ENCODE assay signal across 9 mouse cellular contexts in the genomic region with DNA sequence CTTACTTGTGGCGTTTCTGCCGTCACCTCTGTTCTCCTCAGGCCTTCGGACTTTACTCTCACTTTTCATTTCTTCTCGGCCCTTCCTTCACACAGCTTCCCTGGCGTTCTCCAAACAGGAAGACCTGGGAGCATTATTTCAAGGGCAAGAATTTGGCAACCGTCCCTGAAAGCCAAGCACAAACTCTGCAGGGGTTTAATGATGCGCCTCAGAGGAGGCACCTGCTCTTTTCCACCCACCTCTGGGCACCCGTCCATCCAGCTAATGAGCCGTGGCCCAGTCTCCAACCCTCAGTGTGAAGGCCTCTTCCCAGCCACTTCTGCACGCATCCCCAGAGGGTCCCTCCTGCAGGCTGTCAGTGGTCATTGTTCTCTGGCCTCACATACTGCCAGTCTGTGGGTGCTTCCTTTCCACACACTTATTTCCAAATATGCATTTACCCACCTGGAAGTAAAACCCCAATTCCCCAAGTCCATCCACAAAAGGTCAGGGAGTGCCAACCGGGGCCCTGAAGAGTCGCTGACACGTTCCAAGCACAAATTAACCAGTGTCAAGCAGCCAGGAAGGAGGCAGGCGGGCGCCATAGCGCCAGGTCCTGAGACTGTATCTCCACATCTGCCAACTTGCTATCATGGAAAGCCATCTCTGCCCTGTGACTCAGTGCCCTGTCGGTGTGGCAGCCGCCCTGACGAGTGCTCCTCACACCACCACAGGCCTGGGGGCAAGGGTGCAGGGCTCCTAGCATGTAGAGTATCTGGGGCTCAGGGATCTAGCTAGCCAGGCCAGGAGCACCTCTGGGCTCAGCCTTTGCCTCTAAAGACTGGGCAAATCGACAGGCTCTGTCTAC. TPM values are rescaled to one million over a fixed set of nuclear protein-coding genes. Genes with fewer than 3 reads are reported as not detected.
A peak's percentile ranks its signal among the peaks of the same experiment; 100 is the strongest.
DNase-seq lines count a peak whose midpoint lies in the region; ATAC-seq and TF ChIP-seq lines count a peak whose summit lies in the region.
"Had no signal": no experiment of that assay in that cellular context is flagged by ENCODE, and none has a peak within 500 bp of the region (broad histone marks: within the 10 kb centered on the region; RNA-seq: fewer than 3 reads in every experiment).

No protein-coding gene starts in this region.

- no peaks in the 10 kb centered on the region for H3K27me3 ChIP-seq in lung, embryonic 14.5 days (ENCODE audit: insufficient read depth, low read length)
- no peaks in the 10 kb centered on the region for H3K27me3 ChIP-seq in cerebellum, adult 2 months (ENCODE audit: control insufficient read depth, insufficient read depth, low read length)

- peaks cover 14% of the 10 kb centered on the region for H3K4me1 ChIP-seq in lung, embryonic 14.5 days (ENCODE audit: insufficient read depth)
- H3K4me1 ChIP-seq in cerebellum, adult 2 months (ENCODE audit: control insufficient read depth, insufficient read depth, low read length), result peaks cover 10% of the 10 kb centered on the region

- no peak overlapping the region for H3K9ac ChIP-seq in lung, embryonic 14.5 days

- TF ChIP-seq POLR2A in cerebellum, adult 2 months (IDR thresholded peaks at IDR 0.05; ENCODE audit: borderline replicate concordance, insufficient read depth, low read length), result no peak

- no peaks in the 10 kb centered on the region for H3K36me3 ChIP-seq in lung, embryonic 14.5 days (ENCODE audit: insufficient read depth)

- no peaks in the 10 kb centered on the region for H3K9me3 ChIP-seq in lung, embryonic 14.5 days (ENCODE audit: low read depth, low read length)

- peak; percentile 50; the same call in 1 of the 2 replicates for ATAC-seq in lung, embryonic 14.5 days (ENCODE audit: insufficient read depth)
- ATAC-seq in erythroid progenitor cell, adult 5-6 weeks (replicated peaks; ENCODE audit: low FRiP score, poor library complexity, severe bottlenecking), result no peak

- WGBS in lung, embryonic 14.5 days, result 55% methylated on average over 20 of the region's 20 CpGs
- 19% methylated on average over 20 of the region's 20 CpGs for WGBS in cerebellum, adult 2 months

- H3K27ac ChIP-seq in lung, embryonic 14.5 days (ENCODE audit: low read depth), result no peak overlapping the region
- H3K27ac ChIP-seq in cerebellum, adult 2 months (ENCODE audit: insufficient read depth, low read length), result no peak overlapping the region

- H3K4me2 ChIP-seq in lung, embryonic 14.5 days, result no peak overlapping the region

- DNase-seq in lung, embryonic 14.5 days, result peak; percentile 56
- no peak for DNase-seq in lung, adult 18-20 months
- peak; percentile 60 to 67 for DNase-seq in cerebellum, adult 2 months
- DNase-seq in kidney, adult 9 months, result peak; percentile 98
- DNase-seq in ovary, postnatal 36 days (ENCODE audit: low spot score), result peak; percentile 56
- no peak for DNase-seq in layer of hippocampus, adult 9-10 months (ENCODE audit: low spot score)
- DNase-seq in frontal cortex, postnatal 14 days (ENCODE audit: low spot score in 2 of 2), result no peak

- H3K4me3 ChIP-seq in lung, embryonic 14.5 days (ENCODE audit: low read depth, low read length), result no peak overlapping the region
- H3K4me3 ChIP-seq in cerebellum, adult 2 months (replicated peaks; ENCODE audit: insufficient read depth, low read depth, low read length), result no peak overlapping the region

- TF ChIP-seq CTCF in lung, embryonic 14.5 days (IDR thresholded peaks at IDR 0.05; ENCODE audit: low read depth), result no peak
- TF ChIP-seq CTCF in cerebellum, adult 2 months (IDR thresholded peaks at IDR 0.05; ENCODE audit: borderline replicate concordance, insufficient read depth, low read depth, low read length), result no peak

RNA-seq across cellular contexts. Expression of a gene that starts 56.0 kb away (rescaled TPM):
- polyA plus RNA-seq in lung, embryonic 14.5 days (2014; fragmentation: Nextera tagmentation; extraction: Ambion mirVana), result not detected in 2 replicates
- polyA plus RNA-seq in cerebellum, adult 2 months (2012; rRNA removed), result 49.1 and 54.9 TPM in 2 replicates
- not detected in 2 replicates for total RNA-seq in erythroid progenitor cell, adult 5-6 weeks (2015; ENCODE audit: low replicate concordance)
- total RNA-seq in erythroid progenitor cell, adult 5-6 weeks (2017; ENCODE audit: low replicate concordance), result not detected in 2 replicates
- polyA plus RNA-seq: spleen, adult 2 months had no signal

Comparison
In these comparisons a context has a peak if more than half of its experiments do, and no peak if none do; other contexts are left out.
1. DNase-seq: peak in lung, embryonic 14.5 days (single experiment), cerebellum, adult 2 months (2 of 2), kidney, adult 9 months (single experiment) and ovary, postnatal 36 days (single experiment); none in lung, adult 18-20 months (0 of 2), layer of hippocampus, adult 9-10 months (single experiment) and frontal cortex, postnatal 14 days (0 of 2).
2. RNA of a gene that starts 56.0 kb away (polyA plus RNA-seq): 49.1 to 54.9 TPM in cerebellum, adult 2 months; not detected in lung, embryonic 14.5 days; every median in the first group is over 10 times any median in the second.